Mouse (Mus musculus): Measurements from ENCODE around the gene Ep300. TPM values are rescaled to one million over a fixed set of nuclear protein-coding genes. Genes with fewer than 3 reads are reported as not detected.

Ep300 gene
- total RNA-seq (2014; rRNA removed): 17.9 and 27.7 TPM in 2 replicates
- polyA plus RNA-seq (2012; rRNA removed): 6.5 and 8.5 TPM in 2 replicates

DNA sequence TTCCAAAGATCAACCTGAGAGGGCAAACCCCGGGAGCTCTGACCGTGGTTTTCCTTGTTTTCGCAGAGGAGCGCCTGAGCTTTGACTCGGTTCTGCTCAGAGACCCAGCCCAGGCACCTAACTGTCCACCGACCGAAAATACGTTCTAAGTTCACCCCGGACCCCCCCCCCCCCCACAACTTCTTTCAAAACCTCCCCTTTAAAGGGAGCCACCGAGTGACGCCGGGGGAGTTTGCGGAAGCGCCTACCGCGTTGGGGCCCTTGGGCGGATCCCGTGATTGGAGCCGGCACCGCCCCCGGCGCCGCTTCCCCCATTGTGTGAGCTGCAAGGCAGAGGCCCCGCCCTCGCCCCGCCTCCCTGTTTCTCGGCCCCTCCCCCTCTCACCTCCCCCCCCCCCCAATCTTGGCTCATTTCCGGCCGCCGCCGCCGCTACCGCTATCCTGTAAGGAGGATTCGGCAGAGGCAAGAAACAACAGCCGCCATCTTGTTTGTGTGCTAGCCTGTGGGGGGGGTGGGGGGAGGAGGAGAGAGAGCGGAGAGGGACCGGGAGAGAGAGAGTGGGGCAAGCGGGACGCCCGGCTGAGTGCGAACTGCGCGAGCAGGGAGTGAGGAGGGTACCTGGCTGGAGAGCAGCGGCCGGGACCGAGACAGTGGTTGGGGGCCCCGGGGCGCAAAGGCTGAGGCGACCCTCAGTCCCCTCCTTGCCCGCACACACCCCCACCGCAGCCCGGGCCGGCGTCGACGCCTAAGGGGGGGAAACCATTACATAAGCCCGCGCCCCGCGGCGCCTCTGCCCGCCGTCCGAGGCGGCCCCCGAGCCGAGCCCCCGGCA is at the start of gene Ep300:
Gene Ep300, plus strand, starts transcription at position 439 of the 833 bp plus-strand sequence.
- peaks cover 4% of the 10 kb centered on the region; the same call in 1 of the 2 replicates for H3K79me2 ChIP-seq (ENCODE audit: control insufficient read depth, insufficient read depth, low read length)
- no peaks in the 10 kb centered on the region for H3K27me3 ChIP-seq (ENCODE audit: control insufficient read depth, insufficient read depth, low read length)
- peak; percentile 77 for TF ChIP-seq POLR2A (IDR thresholded peaks at IDR 0.05; ENCODE audit: extremely low read depth, insufficient read depth, low read length)
- no peak for TF ChIP-seq CTCF (IDR thresholded peaks at IDR 0.05; ENCODE audit: low read depth, low read length)
- under 1% methylated on average over 53 of the region's 68 CpGs for WGBS
- peaks cover 7% of the 10 kb centered on the region for H3K4me1 ChIP-seq (ENCODE audit: control insufficient read depth, insufficient read depth, low read length)
- peak; percentile 82 for DNase-seq (ENCODE audit: extremely low read depth, low read depth, low spot score)
- peak within 1 kb of the TSS; percentile 100 for H3K9ac ChIP-seq (ENCODE audit: low read depth, low read length)
- H3K36me3 ChIP-seq (ENCODE audit: control insufficient read depth, insufficient read depth, low read length): peaks cover 2% of the 10 kb centered on the region; the same call in 1 of the 2 replicates
- H3K4me3 ChIP-seq (ENCODE audit: insufficient read depth, low read depth, low read length): peak within 1 kb of the TSS; percentile 98
- peak within 1 kb of the TSS; percentile 100 for H3K27ac ChIP-seq (replicated peaks; ENCODE audit: insufficient read depth, low read depth, low read length)

DNA sequence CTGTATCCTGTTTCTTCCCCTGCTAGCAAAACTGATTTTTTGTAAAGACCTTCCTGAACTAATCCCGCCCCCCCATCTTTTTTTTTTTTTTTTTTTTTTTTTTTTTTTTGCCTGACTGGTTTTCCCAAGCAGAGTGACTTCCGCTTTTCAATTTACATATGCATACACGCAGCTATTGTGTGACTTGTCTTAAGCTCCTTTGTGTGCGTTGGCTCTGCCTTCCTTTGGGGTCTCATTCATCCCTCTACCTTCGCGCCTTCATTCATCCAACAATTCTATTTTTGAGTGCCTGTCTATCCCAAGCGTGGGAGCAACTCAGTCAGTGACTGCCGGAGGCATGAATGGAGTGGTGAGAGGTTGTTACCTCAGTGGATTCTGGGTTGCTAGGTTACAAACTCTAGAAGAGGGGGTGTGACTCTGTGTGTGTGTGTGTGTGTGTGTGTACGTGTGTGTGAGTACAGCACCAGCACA is 49.2 kb upstream of the Ep300 start:
- WGBS: 83% methylated on average over 9 of the region's 9 CpGs
- Histone ChIP-seq H3K79me2 (ENCODE audit: control insufficient read depth, insufficient read depth, low read length) (no peaks in the 10 kb centered on the region), H3K4me1 (ENCODE audit: control insufficient read depth, insufficient read depth, low read length) (no peaks in the 10 kb centered on the region), H3K4me3 (ENCODE audit: insufficient read depth, low read depth, low read length) (peak overlapping the region; percentile 35; the same call in 1 of the 2 replicates), H3K27ac (replicated peaks; ENCODE audit: insufficient read depth, low read depth, low read length) (no peak overlapping the region), H3K36me3 (ENCODE audit: control insufficient read depth, insufficient read depth, low read length) (no peaks in the 10 kb centered on the region), H3K9ac (ENCODE audit: low read depth, low read length) (peak overlapping the region; percentile 1; the same call in 1 of the 2 replicates), H3K27me3 (ENCODE audit: control insufficient read depth, insufficient read depth, low read length) (no peaks in the 10 kb centered on the region)
- DNase-seq (ENCODE audit: extremely low read depth, low read depth, low spot score): no peak
- TF ChIP-seq POLR2A (IDR thresholded peaks at IDR 0.05; ENCODE audit: extremely low read depth, insufficient read depth, low read length) (no peak), CTCF (IDR thresholded peaks at IDR 0.05; ENCODE audit: low read depth, low read length) (no peak)

DNA sequence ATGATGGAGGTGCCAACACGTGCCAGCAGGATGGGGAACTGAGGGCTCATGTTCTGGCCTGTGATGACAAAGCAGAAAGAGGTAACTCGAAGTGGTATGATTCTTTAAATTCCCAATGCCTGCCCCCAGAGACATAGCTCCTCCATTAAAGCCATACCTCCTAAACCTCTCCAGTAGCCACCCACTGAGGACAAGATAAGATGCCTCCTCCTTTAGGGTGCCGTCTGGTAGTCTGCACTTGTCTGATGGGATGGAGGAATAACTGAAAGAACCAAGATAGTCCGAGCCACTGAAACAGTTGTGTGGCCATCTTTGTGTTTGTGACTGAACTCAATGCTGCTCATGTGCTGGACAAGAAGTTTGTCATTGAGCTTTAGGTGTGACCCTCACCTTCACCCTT is 47.0 kb upstream of the Ep300 start:
- TF ChIP-seq POLR2A (IDR thresholded peaks at IDR 0.05; ENCODE audit: extremely low read depth, insufficient read depth, low read length): no peak
- no peak for TF ChIP-seq CTCF (IDR thresholded peaks at IDR 0.05; ENCODE audit: low read depth, low read length)
- Histone ChIP-seq H3K27ac (replicated peaks; ENCODE audit: insufficient read depth, low read depth, low read length) (no peak overlapping the region), H3K79me2 (ENCODE audit: control insufficient read depth, insufficient read depth, low read length) (no peaks in the 10 kb centered on the region), H3K9ac (ENCODE audit: low read depth, low read length) (no peak overlapping the region), H3K27me3 (ENCODE audit: control insufficient read depth, insufficient read depth, low read length) (no peaks in the 10 kb centered on the region), H3K36me3 (ENCODE audit: control insufficient read depth, insufficient read depth, low read length) (no peaks in the 10 kb centered on the region), H3K4me3 (ENCODE audit: insufficient read depth, low read depth, low read length) (no peak overlapping the region), H3K4me1 (ENCODE audit: control insufficient read depth, insufficient read depth, low read length) (no peaks in the 10 kb centered on the region)
- 82% methylated on average over 4 of the region's 4 CpGs for WGBS
- DNase-seq (ENCODE audit: extremely low read depth, low read depth, low spot score): no peak

DNA sequence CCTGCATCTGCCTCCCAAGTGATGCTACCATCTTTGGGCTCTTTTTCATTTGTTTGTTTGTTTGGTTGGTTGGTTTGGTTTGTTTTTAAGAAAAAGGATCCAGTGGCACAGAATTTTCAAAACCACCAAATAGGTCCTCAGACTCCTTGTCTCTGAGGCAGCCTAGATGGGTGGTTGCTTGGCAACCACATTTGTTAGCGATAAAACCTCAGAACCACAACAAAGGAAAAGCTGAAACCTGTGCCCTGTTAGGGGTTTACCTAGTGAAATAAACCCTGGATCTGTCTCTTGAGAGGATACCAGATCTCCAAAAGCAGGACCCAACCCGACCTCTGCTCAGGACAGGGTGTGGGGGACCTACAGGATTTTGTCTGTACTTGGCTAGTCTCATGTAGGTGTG is 45.6 kb upstream of the Ep300 start:
- no peaks in the 10 kb centered on the region for H3K79me2 ChIP-seq (ENCODE audit: control insufficient read depth, insufficient read depth, low read length)
- no peaks in the 10 kb centered on the region for H3K4me1 ChIP-seq (ENCODE audit: control insufficient read depth, insufficient read depth, low read length)
- H3K36me3 ChIP-seq (ENCODE audit: control insufficient read depth, insufficient read depth, low read length): no peaks in the 10 kb centered on the region
- DNase-seq (ENCODE audit: extremely low read depth, low read depth, low spot score): no peak
- no peak overlapping the region for H3K27ac ChIP-seq (replicated peaks; ENCODE audit: insufficient read depth, low read depth, low read length)
- no peak overlapping the region for H3K4me3 ChIP-seq (ENCODE audit: insufficient read depth, low read depth, low read length)
- TF ChIP-seq POLR2A (IDR thresholded peaks at IDR 0.05; ENCODE audit: extremely low read depth, insufficient read depth, low read length) (no peak), CTCF (IDR thresholded peaks at IDR 0.05; ENCODE audit: low read depth, low read length) (no peak)
- no peaks in the 10 kb centered on the region for H3K27me3 ChIP-seq (ENCODE audit: control insufficient read depth, insufficient read depth, low read length)
- no peak overlapping the region for H3K9ac ChIP-seq (ENCODE audit: low read depth, low read length)
- 85% methylated on average over 2 of the region's 2 CpGs for WGBS

DNA sequence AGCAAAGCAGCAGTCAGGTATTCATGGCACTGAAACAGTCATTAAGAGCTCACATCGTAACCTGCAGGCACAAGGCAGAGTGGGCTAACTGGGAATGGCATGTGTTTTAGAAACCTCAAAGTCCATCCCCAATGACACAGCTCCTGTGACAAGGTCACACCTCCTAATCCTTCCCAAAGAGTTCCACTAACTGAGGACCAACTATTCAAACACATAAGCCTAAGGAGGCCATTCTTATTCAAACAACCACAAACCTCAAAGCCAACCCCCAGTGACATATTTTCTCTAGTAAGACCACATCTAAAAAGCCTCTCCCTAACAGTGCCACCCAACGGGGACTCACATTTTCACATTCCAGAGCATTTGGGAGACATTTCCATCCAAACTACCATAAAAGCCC is 40.2 kb upstream of the Ep300 start:
- Histone ChIP-seq H3K9ac (ENCODE audit: low read depth, low read length) (no peak overlapping the region), H3K4me3 (ENCODE audit: insufficient read depth, low read depth, low read length) (no peak overlapping the region), H3K27ac (replicated peaks; ENCODE audit: insufficient read depth, low read depth, low read length) (no peak overlapping the region), H3K27me3 (ENCODE audit: control insufficient read depth, insufficient read depth, low read length) (no peaks in the 10 kb centered on the region), H3K4me1 (ENCODE audit: control insufficient read depth, insufficient read depth, low read length) (no peaks in the 10 kb centered on the region), H3K36me3 (ENCODE audit: control insufficient read depth, insufficient read depth, low read length) (no peaks in the 10 kb centered on the region), H3K79me2 (ENCODE audit: control insufficient read depth, insufficient read depth, low read length) (no peaks in the 10 kb centered on the region)
- DNase-seq (ENCODE audit: extremely low read depth, low read depth, low spot score): no peak
- 96% methylated on average over 2 of the region's 2 CpGs for WGBS
- TF ChIP-seq POLR2A (IDR thresholded peaks at IDR 0.05; ENCODE audit: extremely low read depth, insufficient read depth, low read length) (no peak), CTCF (IDR thresholded peaks at IDR 0.05; ENCODE audit: low read depth, low read length) (no peak)
